Mouse (Mus musculus) heart, adult 18-20 months (tissue): Measurements from ENCODE around the gene Ddx28. TPM values are rescaled to one million over a fixed set of nuclear protein-coding genes. Genes with fewer than 3 reads are reported as not detected.

ENCODE experiments used
- DNase-seq, 2 experiments: peaks; one replicate each; pipeline ENCODE4 v3.0.0; 2021 to 2022; ENCODE audit warnings: mixed read lengths in 1 of 2
- long read RNA-seq, 2 experiments: library from polyadenylated mRNA; stranded (forward); transcript quantifications; one replicate each; pipeline ENCODE4 v2.0.0; 2021
- total RNA-seq, 2 experiments: library from RNA; stranded (reverse); gene quantifications; 2 replicates each; pipeline ENCODE4 v1.2.3; 2021

Ddx28 gene
- 10 to 100 TPM; 11.2 to 12.1 TPM for total RNA-seq
- long read RNA-seq, experiment 1, transcript Ddx28-201 (1 exons, 2,262 nt), result major isoform, 12 of 12 reads
- long read RNA-seq, experiment 1, partial matches to known transcripts, result 0 of 12 reads
- long read RNA-seq, experiment 1, other reads (novel, unspliced or antisense), result 0 of 12 reads
- long read RNA-seq, experiment 2, transcript Ddx28-201 (1 exons, 2,262 nt), result major isoform, 9 of 9 reads
- long read RNA-seq, experiment 2, partial matches to known transcripts, result 0 of 9 reads
- long read RNA-seq, experiment 2, other reads (novel, unspliced or antisense), result 0 of 9 reads

- DNase-seq, result no peak
Measured at GRCm38 (mm10) chr8:106011643-106011986, at the start of gene Ddx28. Gene Ddx28, minus strand, starts transcription at chr8:106011882.

GRCm38 (mm10) chr8:106060521-106060920 lies 48.8 kb upstream of the Ddx28 start:
- no peak for DNase-seq

- peak; percentile 63 to 78 for DNase-seq
Measured at GRCm38 (mm10) chr8:106059613-106060371, 48.1 kb upstream of the Ddx28 start.

- peak; percentile 94 to 99 for DNase-seq
Measured at GRCm38 (mm10) chr8:106058731-106059612, 47.3 kb upstream of the Ddx28 start, which contains the start of gene Nfatc3. Gene Nfatc3, plus strand, starts transcription at chr8:106058840.

GRCm38 (mm10) chr8:106056455-106056982 lies 44.8 kb upstream of the Ddx28 start:
- DNase-seq, result no peak

- no peak for DNase-seq
Measured at GRCm38 (mm10) chr8:106055038-106055437, 43.4 kb upstream of the Ddx28 start.

- peak; percentile 47 to 83 for DNase-seq
Measured at GRCm38 (mm10) chr8:106054190-106054811, 42.6 kb upstream of the Ddx28 start.

- no peak for DNase-seq
Measured at GRCm38 (mm10) chr8:106052510-106053089, 40.9 kb upstream of the Ddx28 start.

GRCm38 (mm10) chr8:106051068-106051467 lies 39.4 kb upstream of the Ddx28 start:
- no peak for DNase-seq

GRCm38 (mm10) chr8:106049840-106050239 lies 38.2 kb upstream of the Ddx28 start:
- no peak for DNase-seq

- DNase-seq, result no peak
Measured at GRCm38 (mm10) chr8:106047854-106048630, 36.4 kb upstream of the Ddx28 start.

GRCm38 (mm10) chr8:106046872-106047559 lies 35.3 kb upstream of the Ddx28 start:
- DNase-seq, result peak; percentile 39 to 45

GRCm38 (mm10) chr8:106044151-106044550 lies 32.5 kb upstream of the Ddx28 start:
- peak; percentile 65 to 72 for DNase-seq

GRCm38 (mm10) chr8:106043055-106043454 lies 31.4 kb upstream of the Ddx28 start:
- DNase-seq, result no peak

- DNase-seq, result no peak
Measured at GRCm38 (mm10) chr8:106040218-106040617, 28.5 kb upstream of the Ddx28 start.

- no peak for DNase-seq
Measured at GRCm38 (mm10) chr8:106039605-106040004, 27.9 kb upstream of the Ddx28 start.

GRCm38 (mm10) chr8:106038721-106039120 lies 27.0 kb upstream of the Ddx28 start:
- no peak for DNase-seq

GRCm38 (mm10) chr8:106022483-106022882 lies 10.8 kb upstream of the Ddx28 start:
- peak; percentile 71 to 91 for DNase-seq

GRCm38 (mm10) chr8:106018039-106018438 lies 6.4 kb upstream of the Ddx28 start:
- no peak for DNase-seq

- DNase-seq, result no peak
Measured at GRCm38 (mm10) chr8:106017130-106017529, 5.4 kb upstream of the Ddx28 start.
